Mouse (Mus musculus) CD8-positive naive resting alpha-beta T cell, adult 57 days (primary cell): ENCODE measurements around the gene Pnmt. TPM values are rescaled to one million over a fixed set of nuclear protein-coding genes. Genes with fewer than 3 reads are reported as not detected.

Experiments
- total RNA-seq: library from RNA; stranded (reverse); gene quantifications from one replicate; pipeline ENCODE4 v1.2.4, GENCODE M21; 2023

Pnmt gene
- total RNA-seq: not detected

DNA sequence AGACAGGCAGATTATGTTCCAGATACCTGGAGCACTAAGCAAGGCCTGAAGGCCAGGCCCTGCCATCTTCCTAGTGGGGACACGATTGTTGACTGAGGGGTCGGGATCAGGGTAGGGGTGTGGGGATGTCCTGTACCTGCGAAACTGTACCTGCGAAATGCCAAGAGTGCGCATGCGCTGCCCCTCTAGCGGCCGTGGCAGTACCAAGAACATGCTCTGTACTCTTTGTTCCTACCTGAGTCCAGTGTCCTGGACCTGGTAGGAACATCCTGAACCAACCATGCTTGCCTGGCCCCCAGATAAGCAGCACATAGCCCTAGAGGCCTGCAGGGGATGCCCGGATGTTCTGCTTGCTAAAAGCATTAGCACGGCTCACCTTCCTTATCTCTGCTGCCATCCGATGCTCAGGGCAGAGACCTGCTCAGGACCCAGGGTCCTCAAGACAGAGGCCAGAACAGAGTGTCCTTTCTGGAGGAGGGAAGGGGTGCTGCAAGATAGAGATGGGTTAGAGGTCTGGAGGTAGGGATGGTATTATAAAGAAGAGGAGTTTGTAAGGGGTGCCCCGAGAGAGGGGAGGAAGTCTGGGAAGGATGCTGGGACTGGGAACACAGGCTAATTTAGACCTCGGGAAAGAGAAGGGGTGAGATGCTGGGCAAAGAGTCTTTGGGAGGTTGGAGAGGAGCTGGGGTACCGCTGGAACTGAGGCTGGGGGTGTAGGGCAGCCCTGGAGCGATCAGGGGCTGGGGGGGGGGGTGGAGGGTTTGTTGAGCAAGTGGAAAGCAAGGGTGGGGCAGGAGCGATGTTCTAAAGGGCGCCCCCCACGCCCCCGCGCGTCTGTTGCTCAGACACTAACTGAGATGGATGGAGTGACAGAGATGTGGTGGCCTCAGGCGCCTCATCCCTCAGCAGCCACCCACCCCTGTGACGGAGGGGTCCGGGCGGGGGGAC is at the start of gene Pnmt:
TSS of gene Pnmt (plus strand) at position 813 of the 948 bp plus-strand sequence.

DNA sequence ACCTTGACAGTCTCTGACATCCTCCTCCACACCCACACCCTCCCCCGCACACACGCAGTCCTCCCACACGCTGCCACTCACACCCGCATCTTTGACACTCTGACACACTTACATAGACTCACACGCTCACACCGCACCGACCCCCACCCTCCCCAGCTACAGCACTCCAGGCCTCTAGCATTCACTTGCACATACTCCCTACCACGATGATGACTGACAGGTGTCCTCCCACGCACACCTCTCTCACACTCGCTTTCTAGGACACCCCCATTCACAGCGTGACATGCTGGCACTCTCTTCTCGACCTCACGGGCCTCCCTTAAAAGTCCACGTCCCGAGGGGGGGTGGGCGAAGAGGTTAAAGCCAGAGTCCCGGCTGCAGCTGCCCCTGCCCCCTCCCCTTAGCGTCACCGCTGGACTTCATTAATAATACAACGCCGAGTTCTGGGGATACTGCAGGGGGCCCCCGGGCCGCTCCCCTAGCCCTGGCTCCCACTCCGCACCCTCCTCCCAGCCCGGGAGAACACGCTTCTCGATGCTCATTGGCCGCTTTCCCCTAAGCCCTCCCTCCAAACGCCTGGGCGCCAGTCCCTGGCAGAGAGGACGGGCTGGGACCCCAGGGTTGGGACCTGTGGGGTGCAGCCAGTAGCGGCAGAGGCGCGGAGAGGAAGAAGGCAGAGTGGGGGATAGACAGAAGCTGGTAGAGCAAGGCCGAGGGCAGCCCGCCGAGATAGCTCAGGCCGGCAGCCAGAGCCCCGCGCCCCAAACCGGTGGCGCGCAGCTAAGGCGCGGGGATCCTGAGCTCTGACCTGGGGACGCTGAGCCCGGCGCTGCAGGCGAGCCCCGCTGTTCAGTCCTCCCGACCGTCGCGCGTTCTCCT is 37.9 kb upstream of the Pnmt start, which contains the start of gene Ppp1r1b:
TSS of gene Ppp1r1b (plus strand) at position 322 of the 879 bp plus-strand sequence.

DNA sequence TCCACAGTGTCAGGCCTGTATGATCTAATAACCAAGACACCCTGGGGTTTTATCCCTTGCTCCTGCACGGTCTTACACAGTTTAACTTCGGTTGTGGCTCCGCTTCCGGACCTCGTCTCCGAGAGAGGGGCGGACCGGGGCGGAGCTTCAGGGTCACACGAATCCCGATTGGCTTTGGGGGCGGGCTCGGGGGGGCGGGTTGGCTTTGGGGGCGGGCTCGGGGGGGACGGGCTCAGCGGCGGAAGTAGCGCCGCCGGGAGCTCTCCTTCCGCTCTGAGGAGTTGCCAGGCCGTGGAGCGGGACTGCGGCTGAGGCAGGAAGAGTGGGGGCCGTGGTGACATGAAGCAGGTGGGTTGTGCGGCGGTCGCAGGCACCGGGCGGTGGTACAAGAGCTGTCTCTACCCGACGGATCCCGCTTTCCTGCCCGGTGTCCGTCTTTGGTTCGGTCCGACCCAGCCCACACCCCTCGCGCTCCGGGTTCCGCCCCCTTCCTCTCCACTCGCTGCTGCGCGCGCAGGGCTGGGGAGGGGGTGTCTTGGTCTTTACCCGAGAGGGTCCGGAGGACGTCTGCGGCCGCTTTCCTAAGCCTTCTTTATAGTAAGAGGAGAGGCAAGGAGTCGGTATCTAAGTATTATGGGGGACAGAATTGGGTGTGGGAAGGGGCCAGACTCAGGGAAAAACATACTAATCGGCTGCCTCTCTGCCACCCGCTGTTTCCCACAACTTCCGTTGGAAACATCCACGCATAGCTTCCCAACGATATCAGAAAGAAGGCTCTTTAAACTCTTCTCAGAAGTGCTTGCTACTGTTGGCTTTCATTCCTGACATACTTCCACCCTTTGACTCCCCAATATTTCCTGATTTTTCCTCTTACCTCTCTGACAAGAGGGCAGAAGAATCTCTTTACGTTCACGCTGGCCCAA is 27.8 kb upstream of the Pnmt start, which contains the start of gene Stard3:
TSS of gene Stard3 (plus strand) at position 208 of the 923 bp plus-strand sequence.

DNA sequence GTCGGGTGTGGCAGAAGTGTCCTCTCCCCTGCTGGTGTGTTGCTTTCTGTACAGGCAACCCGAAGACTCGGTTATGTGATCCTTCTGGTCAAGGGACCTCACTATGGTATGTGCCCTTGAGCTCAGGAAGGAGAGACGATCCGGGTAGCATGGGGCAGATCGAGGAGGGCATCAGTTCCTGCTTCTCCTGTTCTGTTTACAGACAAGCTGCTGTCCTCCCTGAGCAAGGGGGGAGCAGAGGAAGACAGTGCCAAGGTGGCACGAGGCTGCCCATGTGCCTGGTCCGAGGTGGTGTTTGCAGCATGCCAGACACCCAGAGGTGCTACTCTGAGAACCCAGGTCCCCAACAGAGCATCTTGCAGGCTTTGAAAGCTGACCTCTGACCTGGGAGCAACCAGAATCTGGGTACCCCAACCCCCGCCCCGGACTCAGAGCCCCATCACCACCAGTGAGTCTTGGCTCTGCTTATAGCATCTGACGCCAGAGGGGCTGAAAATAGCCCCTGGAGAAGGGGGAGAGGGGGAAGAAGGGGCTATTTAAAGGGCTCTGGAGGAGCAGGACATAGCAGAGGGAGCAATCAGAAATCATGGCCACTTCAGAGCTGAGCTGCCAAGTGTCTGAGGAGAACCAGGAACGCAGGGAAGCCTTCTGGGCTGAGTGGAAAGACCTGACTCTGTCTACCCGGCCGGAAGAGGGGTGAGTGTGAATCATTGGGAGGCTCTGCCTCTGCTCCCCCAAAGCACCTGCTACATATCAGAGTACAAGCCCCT is 2.8 kb upstream of the Pnmt start, which contains the start of gene Tcap:
TSS of gene Tcap (plus strand) at position 551 of the 770 bp plus-strand sequence.

DNA sequence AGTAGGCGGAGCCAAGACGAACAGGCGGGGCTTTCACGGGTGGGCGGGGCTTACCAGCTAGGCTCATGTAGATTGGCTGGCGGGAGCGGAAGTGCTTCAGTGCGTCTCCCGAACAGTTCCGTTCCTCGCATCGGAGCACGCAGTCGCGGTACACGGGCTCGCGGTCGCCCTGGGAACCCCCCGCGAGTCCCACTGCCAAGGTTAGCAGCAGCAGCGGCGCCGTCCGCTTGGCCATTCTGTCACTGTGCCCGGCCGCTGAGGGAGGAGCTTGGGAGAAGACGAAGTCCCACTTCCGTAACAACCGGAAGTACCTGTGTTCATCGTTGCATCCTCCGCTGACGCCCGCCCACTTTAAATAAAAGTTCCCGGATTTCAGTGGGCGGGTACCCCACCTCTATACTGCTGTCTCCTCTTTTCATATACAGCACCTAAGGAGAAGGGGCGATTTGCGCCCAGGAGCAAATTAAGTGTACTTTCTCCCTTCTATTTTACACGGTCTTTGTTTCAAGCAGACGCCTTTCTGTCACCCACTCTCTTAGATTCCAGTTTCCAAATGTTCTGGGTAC is 14.0 kb downstream of the Pnmt start, which contains the start of gene Pgap3:
TSS of gene Pgap3 (minus strand) at position 330 of the 566 bp plus-strand sequence.

DNA sequence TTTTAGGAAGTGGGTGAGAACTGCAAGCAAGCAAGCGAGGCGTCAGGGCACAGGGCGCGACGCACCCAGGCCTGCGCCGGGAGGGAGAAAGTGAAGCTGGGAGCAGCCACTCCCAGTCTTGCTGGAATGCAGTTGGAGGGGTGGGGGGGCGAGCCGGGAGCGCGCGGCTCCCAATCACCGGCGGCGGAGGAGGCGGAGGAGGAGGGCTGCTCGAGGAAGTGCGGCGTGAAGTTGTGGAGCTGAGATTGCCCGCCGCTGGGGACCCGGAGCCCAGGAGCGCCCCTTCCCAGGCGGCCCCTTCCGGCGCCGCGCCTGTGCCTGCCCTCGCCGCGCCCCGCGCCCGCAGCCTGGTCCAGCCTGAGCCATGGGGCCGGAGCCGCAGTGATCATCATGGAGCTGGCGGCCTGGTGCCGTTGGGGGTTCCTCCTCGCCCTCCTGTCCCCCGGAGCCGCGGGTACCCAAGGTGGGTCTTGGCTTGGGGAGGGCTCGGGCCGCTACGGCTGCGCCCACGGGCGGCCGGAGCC is 26.1 kb downstream of the Pnmt start, which contains the start of gene Erbb2:
TSS of gene Erbb2 (plus strand) at position 198 of the 524 bp plus-strand sequence.

Other genes with a start within 250 kb of the Pnmt start
- gene Fbxl20, start 236.0 kb upstream of the Pnmt start, total RNA-seq: 49.9 TPM
- gene Med1, start 193.2 kb upstream of the Pnmt start, total RNA-seq: 75.5 TPM
- 88.6 TPM for gene Cdk12, start 183.4 kb upstream of the Pnmt start, total RNA-seq
- gene Neurod2, start 56.8 kb upstream of the Pnmt start, total RNA-seq: not detected
- gene Ppp1r1b, start 38.0 kb upstream of the Pnmt start, total RNA-seq: not detected
- gene Stard3, start 28.1 kb upstream of the Pnmt start, total RNA-seq: 40.9 TPM
- gene Tcap, start 2.6 kb upstream of the Pnmt start, total RNA-seq: not detected
- gene Pgap3, start 14.0 kb downstream of the Pnmt start, total RNA-seq: 11.3 TPM
- not detected for gene Erbb2, start 26.0 kb downstream of the Pnmt start, total RNA-seq
- gene Mien1, start 52.5 kb downstream of the Pnmt start, total RNA-seq: 43.0 TPM
- 0.31 TPM for gene Grb7, start 59.9 kb downstream of the Pnmt start, total RNA-seq
- gene Ikzf3, start 159.6 kb downstream of the Pnmt start, total RNA-seq: 178 TPM
- 3.7 TPM for gene Zpbp2, start 164.6 kb downstream of the Pnmt start, total RNA-seq
- 20.5 TPM for gene Ormdl3, start 200.9 kb downstream of the Pnmt start, total RNA-seq
- gene Lrrc3c, start 211.8 kb downstream of the Pnmt start, total RNA-seq: not detected
- gene Gm12355, start 239.2 kb downstream of the Pnmt start, total RNA-seq: 28.9 TPM
- gene Gsdma3, start 239.9 kb downstream of the Pnmt start, total RNA-seq: not detected